Comparison of ENCODE assay signal across 1 mouse cellular context in genomic region chr7:28378769-28379651, GRCm38 (mm10).
TF ChIP-seq lines count a peak whose summit lies in the region.

No protein-coding gene starts in this region.

TF ChIP-seq in MEL, 35 proteins besides CTCF, POLR2A, EP300 and RAD21 (continued from another document):
- TF ChIP-seq TCF12 (IDR thresholded peaks at IDR 0.05; ENCODE audit: low read depth, low read length) (peak; percentile 54), ZC3H11A (IDR thresholded peaks at IDR 0.05; ENCODE audit: low read depth, low read length) (no peak), UBTF (IDR thresholded peaks at IDR 0.05; ENCODE audit: borderline replicate concordance, insufficient read depth, low read depth, low read length) (no peak), MXI1 (IDR thresholded peaks at IDR 0.05; ENCODE audit: low read depth, low read length) (peak; percentile 83), HCFC1 (IDR thresholded peaks at IDR 0.05; ENCODE audit: low read depth, low read length) (peak; percentile 79), MEF2A (IDR thresholded peaks at IDR 0.05; ENCODE audit: extremely low read depth, insufficient replicate concordance, low read depth, low read length, poor library complexity, severe bottlenecking) (no peak), SIN3A (IDR thresholded peaks at IDR 0.05; ENCODE audit: low read length) (peak; percentile 84), MAX (IDR thresholded peaks at IDR 0.05; ENCODE audit: low read length) (peak; percentile 10; the same call in 1 of the 2 replicates), GABPA (IDR thresholded peaks at IDR 0.05; ENCODE audit: low read depth, low read length) (0 out of 2 replicates have a peak, but pooled peaks have one; percentile 10), NELFE (IDR thresholded peaks at IDR 0.05; ENCODE audit: low read depth, low read length) (peak; percentile 97), USF2 (IDR thresholded peaks at IDR 0.05; ENCODE audit: borderline replicate concordance in 1 of 2, insufficient read depth in 1 of 2, low read depth in 1 of 2, low read length in 2 of 2) (no peak), TBP (IDR thresholded peaks at IDR 0.05; ENCODE audit: low read depth, low read length) (peak; percentile 96), SMC3 (IDR thresholded peaks at IDR 0.05; ENCODE audit: low read depth, low read length) (peak; percentile 10; the same call in 1 of the 2 replicates), MYC (IDR thresholded peaks at IDR 0.05; ENCODE audit: low read depth, low read length) (no peak; the same call in 1 of the 2 replicates), USF1 (IDR thresholded peaks at IDR 0.05; ENCODE audit: low read depth, low read length) (no peak; the same call in 1 of the 2 replicates), RCOR1 (IDR thresholded peaks at IDR 0.05; ENCODE audit: low read depth, low read length) (no peak), ETS1 (IDR thresholded peaks at IDR 0.05; ENCODE audit: low read depth, low read length) (peak; percentile 57), JUND (IDR thresholded peaks at IDR 0.05; ENCODE audit: low read depth, low read length) (no peak), KAT2A (conservative IDR thresholded peaks at IDR 0.05; ENCODE audit: low read depth, low read length) (no peak), POLR2AphosphoS2 (IDR thresholded peaks at IDR 0.05; ENCODE audit: low read length) (peak; percentile 97)
